27 mouse cellular contexts compared by ENCODE assay signal in genomic region chr19:4086156-4086555, GRCm38 (mm10). TPM values are rescaled to one million over a fixed set of nuclear protein-coding genes. Genes with fewer than 3 reads are reported as not detected.
"Had no signal": no experiment of that assay in that cellular context is flagged by ENCODE, and none has a peak within 500 bp of the region (broad histone marks: within the 10 kb centered on the region; RNA-seq: fewer than 3 reads in every experiment).

No protein-coding gene starts in this region.

- H3K36me3 ChIP-seq: limb, embryonic 12.5 days; limb, embryonic 15.5 days; midbrain, embryonic 12.5 days; midbrain, embryonic 15.5 days; neural tube, embryonic 12.5 days; neural tube, embryonic 15.5 days had no signal

- H3K27ac ChIP-seq: limb, embryonic 12.5 days; limb, embryonic 15.5 days; liver, embryonic 14.5 days; macrophage; midbrain, embryonic 12.5 days; midbrain, embryonic 15.5 days; neural tube, embryonic 12.5 days; neural tube, embryonic 15.5 days; stomach, postnatal 0 days had no signal

- H3K4me1 ChIP-seq: limb, embryonic 15.5 days; midbrain, embryonic 12.5 days; midbrain, embryonic 15.5 days; neural tube, embryonic 12.5 days; neural tube, embryonic 15.5 days had no signal

- H3K9ac ChIP-seq: limb, embryonic 12.5 days; limb, embryonic 15.5 days; liver, embryonic 14.5 days; liver, postnatal 0 days; lung, embryonic 14.5 days; midbrain, embryonic 12.5 days; midbrain, embryonic 15.5 days; neural tube, embryonic 12.5 days; neural tube, embryonic 15.5 days had no signal

- DNase-seq: kidney, postnatal 14 days; kidney, postnatal 4 days; left cerebral cortex, postnatal 4 days; liver, postnatal 0 days; lung, embryonic 14.5 days; right cerebral cortex, adult 18-20 months; right cerebral cortex, postnatal 14 days; right cerebral cortex, postnatal 4 days; thymus, adult 18-20 months; thymus, postnatal 36 days had no signal

- H3K27me3 ChIP-seq: neural tube, embryonic 12.5 days had no signal

- H3K4me3 ChIP-seq: limb, embryonic 12.5 days; limb, embryonic 15.5 days; midbrain, embryonic 12.5 days; midbrain, embryonic 15.5 days; neural tube, embryonic 12.5 days; neural tube, embryonic 15.5 days had no signal

RNA-seq across cellular contexts. Expression of gene Cabp2, which starts 4.8 kb away (rescaled TPM):
- total RNA-seq: layer of hippocampus, adult 18-20 months; layer of hippocampus, postnatal 14 days; left cerebral cortex, adult 8-10 months; left cerebral cortex, postnatal 14 days; left cerebral cortex, postnatal 4 days; megakaryocyte, adult 5-6 weeks had no signal
- polyA plus RNA-seq: limb, embryonic 12.5 days; limb, embryonic 15.5 days; lung, embryonic 14.5 days; lung, postnatal 0 days; macrophage; midbrain, embryonic 12.5 days; neural tube, embryonic 12.5 days; neural tube, embryonic 15.5 days; stomach, embryonic 14.5 days; stomach, postnatal 0 days; urinary bladder, adult 2 months had no signal

RNA-seq across cellular contexts. Expression of gene Gstp3, which starts 26.8 kb away (rescaled TPM):
- total RNA-seq: layer of hippocampus, adult 18-20 months; layer of hippocampus, postnatal 14 days; left cerebral cortex, adult 8-10 months; left cerebral cortex, postnatal 14 days; left cerebral cortex, postnatal 4 days had no signal
- polyA plus RNA-seq: limb, embryonic 12.5 days; lung, embryonic 14.5 days; macrophage; midbrain, embryonic 12.5 days; midbrain, embryonic 15.5 days; neural tube, embryonic 12.5 days; neural tube, embryonic 15.5 days; stomach, embryonic 14.5 days had no signal
